In genomic region chr3:144411650-144412278, GRCm38 (mm10) we compare ENCODE assay signal across 14 mouse cellular contexts.
DNase-seq lines count a peak whose midpoint lies in the region; ATAC-seq lines count a peak whose summit lies in the region.
"Had no signal": no experiment of that assay in that cellular context is flagged by ENCODE, and none has a peak within 500 bp of the region (broad histone marks: within the 10 kb centered on the region; RNA-seq: fewer than 3 reads in every experiment).

No protein-coding gene starts in this region.

- H3K4me3 ChIP-seq in hindbrain, embryonic 11.5 days (ENCODE audit: low read depth, low read length), result no peak overlapping the region
- no peak overlapping the region for H3K4me3 ChIP-seq in hindbrain, embryonic 14.5 days (replicated peaks; ENCODE audit: low read length)
- no peak overlapping the region for H3K4me3 ChIP-seq in forebrain, embryonic 13.5 days
- H3K4me3 ChIP-seq: stomach, embryonic 15.5 days had no signal

- no peaks in the 10 kb centered on the region for H3K36me3 ChIP-seq in hindbrain, embryonic 11.5 days (ENCODE audit: control insufficient read depth, insufficient read depth, low read length)
- no peaks in the 10 kb centered on the region for H3K36me3 ChIP-seq in hindbrain, embryonic 14.5 days (replicated peaks; ENCODE audit: control insufficient read depth, insufficient read depth)
- no peaks in the 10 kb centered on the region for H3K36me3 ChIP-seq in forebrain, embryonic 13.5 days (ENCODE audit: poor library complexity, severe bottlenecking)
- H3K36me3 ChIP-seq: stomach, embryonic 15.5 days had no signal

- H3K9ac ChIP-seq in hindbrain, embryonic 11.5 days (ENCODE audit: low read depth, low read length), result no peak overlapping the region
- no peak overlapping the region for H3K9ac ChIP-seq in hindbrain, embryonic 14.5 days
- H3K9ac ChIP-seq in forebrain, embryonic 13.5 days, result no peak overlapping the region
- H3K9ac ChIP-seq: stomach, embryonic 15.5 days had no signal

- H3K4me2 ChIP-seq in hindbrain, embryonic 11.5 days (replicated peaks; ENCODE audit: low read depth, low read length), result no peak overlapping the region
- no peak overlapping the region for H3K4me2 ChIP-seq in hindbrain, embryonic 14.5 days (replicated peaks)
- H3K4me2 ChIP-seq in forebrain, embryonic 13.5 days, result peak overlapping the region; percentile 26; the same call in 1 of the 2 replicates

- no peaks in the 10 kb centered on the region for H3K9me3 ChIP-seq in hindbrain, embryonic 11.5 days (ENCODE audit: control insufficient read depth, low read length)
- H3K9me3 ChIP-seq in hindbrain, embryonic 14.5 days (ENCODE audit: control insufficient read depth, low read length), result no peaks in the 10 kb centered on the region
- H3K9me3 ChIP-seq in forebrain, embryonic 13.5 days (replicated peaks), result no peaks in the 10 kb centered on the region
- H3K9me3 ChIP-seq: stomach, embryonic 15.5 days had no signal

- 10% methylated on average over 8 of the region's 8 CpGs for WGBS in hindbrain, embryonic 11.5 days
- WGBS in hindbrain, embryonic 14.5 days, result 6% methylated on average over 8 of the region's 8 CpGs
- 12% methylated on average over 8 of the region's 8 CpGs for WGBS in forebrain, embryonic 13.5 days

- H3K4me1 ChIP-seq in hindbrain, embryonic 11.5 days (replicated peaks; ENCODE audit: control insufficient read depth, insufficient read depth, low read length), result peaks cover 2% of the 10 kb centered on the region; the same call in 1 of the 2 replicates
- peaks cover 16% of the 10 kb centered on the region for H3K4me1 ChIP-seq in hindbrain, embryonic 14.5 days (replicated peaks; ENCODE audit: control insufficient read depth, insufficient read depth, low read length)
- H3K4me1 ChIP-seq in forebrain, embryonic 13.5 days, result peaks cover 28% of the 10 kb centered on the region

- peak; percentile 28 for DNase-seq in hindbrain, embryonic 11.5 days (ENCODE audit: low spot score)
- no peak for DNase-seq in hindbrain, embryonic 14.5 days (ENCODE audit: low spot score)
- peak; percentile 20 for DNase-seq in CD4-positive helper T cell, adult 2 months (ENCODE audit: low read depth, low spot score)
- peak; percentile 29 for DNase-seq in embryo, embryonic 10.5 days (ENCODE audit: low spot score)
- no peak for DNase-seq in kidney, postnatal 14 days
- no peak for DNase-seq in adrenal gland, adult 2 months
- DNase-seq in cerebellum, postnatal 4 days (ENCODE audit: low spot score in 2 of 2), result no peak
- DNase-seq: adrenal gland, postnatal 10 days; cerebellum, adult 9-10 months; heart, adult 11 months; layer of hippocampus, adult 9-11 months; lung, postnatal 4 days had no signal

- 0 out of 2 replicates have a peak, but pooled peaks have one; percentile 1 for ATAC-seq in hindbrain, embryonic 11.5 days (ENCODE audit: low FRiP score)
- ATAC-seq in hindbrain, embryonic 14.5 days (ENCODE audit: low FRiP score), result no peak
- ATAC-seq in forebrain, embryonic 13.5 days, result no peak

- no peaks in the 10 kb centered on the region for H3K27me3 ChIP-seq in hindbrain, embryonic 11.5 days (ENCODE audit: control insufficient read depth, insufficient read depth, low read length)
- no peaks in the 10 kb centered on the region for H3K27me3 ChIP-seq in hindbrain, embryonic 14.5 days (ENCODE audit: control insufficient read depth, insufficient read depth, low read length)
- H3K27me3 ChIP-seq in forebrain, embryonic 13.5 days, result no peaks in the 10 kb centered on the region
- H3K27me3 ChIP-seq: stomach, embryonic 15.5 days had no signal

- no peak overlapping the region for H3K27ac ChIP-seq in hindbrain, embryonic 11.5 days (ENCODE audit: low read depth, low read length)
- H3K27ac ChIP-seq in hindbrain, embryonic 14.5 days, result no peak overlapping the region
- peak overlapping the region; percentile 65 for H3K27ac ChIP-seq in forebrain, embryonic 13.5 days
- H3K27ac ChIP-seq: stomach, embryonic 15.5 days had no signal

Comparison
In these comparisons a context has a peak if more than half of its experiments do, and no peak if none do; other contexts are left out.
1. DNase-seq: peak in hindbrain, embryonic 11.5 days (single experiment), CD4-positive helper T cell, adult 2 months (single experiment) and embryo, embryonic 10.5 days (single experiment); none in hindbrain, embryonic 14.5 days (single experiment), kidney, postnatal 14 days (single experiment), adrenal gland, adult 2 months (single experiment) and cerebellum, postnatal 4 days (0 of 2).